Mouse (Mus musculus): Measurements from ENCODE around the gene Olfr556. TPM values are rescaled to one million over a fixed set of nuclear protein-coding genes. Genes with fewer than 3 reads are reported as not detected.

Gene Olfr556
- polyA plus RNA-seq (2014; fragmentation: Illumina TruSeq; extraction: RNeasy Lipid Tissue Mini Kit (QIAGEN cat#74804); ENCODE audit: low read depth, low replicate concordance): not detected

GRCm38 (mm10) chr7:102664599-102664998, at the start of gene Olfr556:
TSS of gene Olfr556 (plus strand) at chr7:102664899.

GRCm38 (mm10) chr7:102618118-102618517, 46.6 kb upstream of the Olfr556 start, which contains the start of gene Olfr553:
TSS of gene Olfr553 (minus strand) at chr7:102618218.

GRCm38 (mm10) chr7:102638132-102638531, 26.6 kb upstream of the Olfr556 start, which contains the start of gene Olfr554:
TSS of gene Olfr554 (plus strand) at chr7:102638432.

GRCm38 (mm10) chr7:102658523-102658922, 6.2 kb upstream of the Olfr556 start, which contains the start of gene Olfr555:
TSS of gene Olfr555 (plus strand) at chr7:102658823.

GRCm38 (mm10) chr7:102686944-102687501, 22.3 kb downstream of the Olfr556 start, which contains the start of gene Trim68:
TSS of gene Trim68 (minus strand) at chr7:102687327.

GRCm38 (mm10) chr7:102695358-102696125, 30.8 kb downstream of the Olfr556 start, which contains the start of gene Olfr557:
TSS of gene Olfr557 (plus strand) at chr7:102695910.

GRCm38 (mm10) chr7:102701915-102702314, 37.2 kb downstream of the Olfr556 start, which contains the start of gene Olfr558:
TSS of gene Olfr558 (plus strand) at chr7:102702215.

GRCm38 (mm10) chr7:102718970-102719369, 54.3 kb downstream of the Olfr556 start, which contains the start of gene Olfr33:
TSS of gene Olfr33 (minus strand) at chr7:102719070.

Other genes with a start within 250 kb of the Olfr556 start
- 6.7 TPM for gene Rrm1, start 223.2 kb upstream of the Olfr556 start, polyA plus RNA-seq (2014; fragmentation: Illumina TruSeq; extraction: RNeasy Lipid Tissue Mini Kit (QIAGEN cat#74804); ENCODE audit: low read depth, low replicate concordance)
- gene Olfr543, start 183.2 kb upstream of the Olfr556 start, polyA plus RNA-seq (2014; fragmentation: Illumina TruSeq; extraction: RNeasy Lipid Tissue Mini Kit (QIAGEN cat#74804); ENCODE audit: low read depth, low replicate concordance): not detected
- not detected for gene Olfr544, start 176.6 kb upstream of the Olfr556 start, polyA plus RNA-seq (2014; fragmentation: Illumina TruSeq; extraction: RNeasy Lipid Tissue Mini Kit (QIAGEN cat#74804); ENCODE audit: low read depth, low replicate concordance)
- not detected for gene Olfr545, start 165.3 kb upstream of the Olfr556 start, polyA plus RNA-seq (2014; fragmentation: Illumina TruSeq; extraction: RNeasy Lipid Tissue Mini Kit (QIAGEN cat#74804); ENCODE audit: low read depth, low replicate concordance)
- not detected for gene Olfr547, start 130.2 kb upstream of the Olfr556 start, polyA plus RNA-seq (2014; fragmentation: Illumina TruSeq; extraction: RNeasy Lipid Tissue Mini Kit (QIAGEN cat#74804); ENCODE audit: low read depth, low replicate concordance)
- not detected for gene Olfr548-ps1, start 124.0 kb upstream of the Olfr556 start, polyA plus RNA-seq (2014; fragmentation: Illumina TruSeq; extraction: RNeasy Lipid Tissue Mini Kit (QIAGEN cat#74804); ENCODE audit: low read depth, low replicate concordance)
- not detected for gene Olfr549, start 115.0 kb upstream of the Olfr556 start, polyA plus RNA-seq (2014; fragmentation: Illumina TruSeq; extraction: RNeasy Lipid Tissue Mini Kit (QIAGEN cat#74804); ENCODE audit: low read depth, low replicate concordance)
- 7.4 TPM for gene Trim21, start 99.4 kb upstream of the Olfr556 start, polyA plus RNA-seq (2014; fragmentation: Illumina TruSeq; extraction: RNeasy Lipid Tissue Mini Kit (QIAGEN cat#74804); ENCODE audit: low read depth, low replicate concordance)
- not detected for gene Olfr550, start 93.5 kb upstream of the Olfr556 start, polyA plus RNA-seq (2014; fragmentation: Illumina TruSeq; extraction: RNeasy Lipid Tissue Mini Kit (QIAGEN cat#74804); ENCODE audit: low read depth, low replicate concordance)
- not detected for gene Olfr551, start 73.0 kb upstream of the Olfr556 start, polyA plus RNA-seq (2014; fragmentation: Illumina TruSeq; extraction: RNeasy Lipid Tissue Mini Kit (QIAGEN cat#74804); ENCODE audit: low read depth, low replicate concordance)
- not detected for gene Olfr552, start 67.1 kb upstream of the Olfr556 start, polyA plus RNA-seq (2014; fragmentation: Illumina TruSeq; extraction: RNeasy Lipid Tissue Mini Kit (QIAGEN cat#74804); ENCODE audit: low read depth, low replicate concordance)
- gene Olfr553, start 46.7 kb upstream of the Olfr556 start, polyA plus RNA-seq (2014; fragmentation: Illumina TruSeq; extraction: RNeasy Lipid Tissue Mini Kit (QIAGEN cat#74804); ENCODE audit: low read depth, low replicate concordance): not detected
- not detected for gene Olfr554, start 26.5 kb upstream of the Olfr556 start, polyA plus RNA-seq (2014; fragmentation: Illumina TruSeq; extraction: RNeasy Lipid Tissue Mini Kit (QIAGEN cat#74804); ENCODE audit: low read depth, low replicate concordance)
- not detected for gene Olfr555, start 6.1 kb upstream of the Olfr556 start, polyA plus RNA-seq (2014; fragmentation: Illumina TruSeq; extraction: RNeasy Lipid Tissue Mini Kit (QIAGEN cat#74804); ENCODE audit: low read depth, low replicate concordance)
- gene Trim68, start 22.4 kb downstream of the Olfr556 start, polyA plus RNA-seq (2014; fragmentation: Illumina TruSeq; extraction: RNeasy Lipid Tissue Mini Kit (QIAGEN cat#74804); ENCODE audit: low read depth, low replicate concordance): 2.0 TPM
- not detected for gene Olfr557, start 31.0 kb downstream of the Olfr556 start, polyA plus RNA-seq (2014; fragmentation: Illumina TruSeq; extraction: RNeasy Lipid Tissue Mini Kit (QIAGEN cat#74804); ENCODE audit: low read depth, low replicate concordance)
- not detected for gene Olfr558, start 37.3 kb downstream of the Olfr556 start, polyA plus RNA-seq (2014; fragmentation: Illumina TruSeq; extraction: RNeasy Lipid Tissue Mini Kit (QIAGEN cat#74804); ENCODE audit: low read depth, low replicate concordance)
- gene Olfr33, start 54.2 kb downstream of the Olfr556 start, polyA plus RNA-seq (2014; fragmentation: Illumina TruSeq; extraction: RNeasy Lipid Tissue Mini Kit (QIAGEN cat#74804); ENCODE audit: low read depth, low replicate concordance): not detected
- not detected for gene Olfr559, start 62.6 kb downstream of the Olfr556 start, polyA plus RNA-seq (2014; fragmentation: Illumina TruSeq; extraction: RNeasy Lipid Tissue Mini Kit (QIAGEN cat#74804); ENCODE audit: low read depth, low replicate concordance)
- gene Olfr560, start 94.5 kb downstream of the Olfr556 start, polyA plus RNA-seq (2014; fragmentation: Illumina TruSeq; extraction: RNeasy Lipid Tissue Mini Kit (QIAGEN cat#74804); ENCODE audit: low read depth, low replicate concordance): not detected
- not detected for gene Olfr78, start 94.6 kb downstream of the Olfr556 start, polyA plus RNA-seq (2014; fragmentation: Illumina TruSeq; extraction: RNeasy Lipid Tissue Mini Kit (QIAGEN cat#74804); ENCODE audit: low read depth, low replicate concordance)
- gene Olfr561, start 106.3 kb downstream of the Olfr556 start, polyA plus RNA-seq (2014; fragmentation: Illumina TruSeq; extraction: RNeasy Lipid Tissue Mini Kit (QIAGEN cat#74804); ENCODE audit: low read depth, low replicate concordance): not detected
- not detected for gene Olfr564, start 138.6 kb downstream of the Olfr556 start, polyA plus RNA-seq (2014; fragmentation: Illumina TruSeq; extraction: RNeasy Lipid Tissue Mini Kit (QIAGEN cat#74804); ENCODE audit: low read depth, low replicate concordance)
- not detected for gene Olfr566, start 193.9 kb downstream of the Olfr556 start, polyA plus RNA-seq (2014; fragmentation: Illumina TruSeq; extraction: RNeasy Lipid Tissue Mini Kit (QIAGEN cat#74804); ENCODE audit: low read depth, low replicate concordance)
- not detected for gene Olfr568, start 212.2 kb downstream of the Olfr556 start, polyA plus RNA-seq (2014; fragmentation: Illumina TruSeq; extraction: RNeasy Lipid Tissue Mini Kit (QIAGEN cat#74804); ENCODE audit: low read depth, low replicate concordance)
- gene Olfr569, start 226.0 kb downstream of the Olfr556 start, polyA plus RNA-seq (2014; fragmentation: Illumina TruSeq; extraction: RNeasy Lipid Tissue Mini Kit (QIAGEN cat#74804); ENCODE audit: low read depth, low replicate concordance): not detected
- not detected for gene Olfr570, start 229.7 kb downstream of the Olfr556 start, polyA plus RNA-seq (2014; fragmentation: Illumina TruSeq; extraction: RNeasy Lipid Tissue Mini Kit (QIAGEN cat#74804); ENCODE audit: low read depth, low replicate concordance)